Mouse (Mus musculus) thymus, adult 2 months (tissue): Measurements from ENCODE around the gene Pigl. TPM values are rescaled to one million over a fixed set of nuclear protein-coding genes. Genes with fewer than 3 reads are reported as not detected.
A peak's percentile ranks its signal among the peaks of the same experiment; 100 is the strongest.

Experiments used
- DNase-seq: peaks from one replicate; pipeline ENCODE4 v3.0.0; 2021
- H3K27ac ChIP-seq: fragments of 200-500 bp; 2 replicates; pipeline ENCODE4 v1.5.1; 2012; ENCODE audit warnings: low read length, control low read depth; ENCODE audit not compliant: control insufficient read depth, insufficient read depth
- H3K27me3 ChIP-seq: fragments of 200-500 bp; 2 replicates; pipeline ENCODE4 v1.6.1; 2012; ENCODE audit warnings: mild to moderate bottlenecking, low read length, moderate library complexity, mixed read lengths; ENCODE audit not compliant: control insufficient read depth, insufficient read depth
- H3K36me3 ChIP-seq: fragments of 200-500 bp; 2 replicates; pipeline ENCODE4 v1.6.1; 2012; ENCODE audit warnings: mild to moderate bottlenecking, low read length, moderate library complexity; ENCODE audit not compliant: control insufficient read depth, insufficient read depth
- H3K4me1 ChIP-seq: fragments of 200-500 bp; replicated peaks from 2 replicates; pipeline ENCODE4 v1.6.1; 2012; ENCODE audit warnings: low read length; ENCODE audit not compliant: control insufficient read depth, insufficient read depth
- H3K4me3 ChIP-seq: fragments of 200-500 bp; 2 replicates; pipeline ENCODE4 v1.5.1; 2012; ENCODE audit warnings: mild to moderate bottlenecking, low read length, control low read depth, moderate library complexity; ENCODE audit not compliant: control insufficient read depth, insufficient read depth
- CTCF ChIP-seq: fragments of 200-500 bp; IDR thresholded peaks from 2 replicates; pipeline ENCODE4 v1.5.1; 2012; ENCODE audit warnings: mild to moderate bottlenecking, control low read depth, low read length, moderate library complexity, borderline replicate concordance; ENCODE audit not compliant: control insufficient read depth, poor library complexity, insufficient read depth; ENCODE audit errors: extremely low read depth
- POLR2A ChIP-seq: fragments of 200-500 bp; IDR thresholded peaks from 2 replicates; pipeline ENCODE4 v1.6.1; 2012; ENCODE audit warnings: mild to moderate bottlenecking, low read length, control low read depth, moderate library complexity; ENCODE audit not compliant: control insufficient read depth, poor library complexity, insufficient read depth; ENCODE audit errors: extremely low read depth
- WGBS: fragments of 180-500 bp; shearing (Covaris S2); methylation state at CpG from one replicate; pipeline ENCODE4 v1.1.7; 2018; 5-methylcytosine and 5-hydroxymethylcytosine counted together
- polyA plus RNA-seq: library from polyadenylated mRNA; depleted of rRNA; stranded (reverse); fragments of >200 nt; gene quantifications from 2 replicates; pipeline ENCODE4 v1.2.3, GENCODE M21; 2012

The Pigl gene
- polyA plus RNA-seq, 1 experiment, result 8.4 TPM

GRCm38 (mm10) chr11:62537089-62537488, 78.8 kb downstream of the Pigl start:
- 96% methylated on average over 8 of the region's 8 CpGs for WGBS
- TF ChIP-seq CTCF (no peak), POLR2A (no peak)

GRCm38 (mm10) chr11:62537590-62537989, 79.3 kb downstream of the Pigl start:
- DNase-seq, result no peak
- TF ChIP-seq POLR2A, result no peak
- TF ChIP-seq CTCF, result no peak
- Histone ChIP-seq H3K27ac (no peak overlapping the region), H3K4me1 (peaks cover 10% of the 10 kb centered on the region), H3K27me3 (peaks cover 13% of the 10 kb centered on the region; the same call in 1 of the 2 replicates), H3K36me3 (no peaks in the 10 kb centered on the region), H3K4me3 (no peak overlapping the region)
- 76% methylated on average over 7 of the region's 7 CpGs for WGBS

More at GRCm38 (mm10) chr11:62537089-62537488, 78.8 kb downstream of the Pigl start:
- Histone ChIP-seq H3K27ac (no peak overlapping the region), H3K4me3 (no peak overlapping the region), H3K27me3 (peaks cover 13% of the 10 kb centered on the region; the same call in 1 of the 2 replicates), H3K4me1 (peaks cover 10% of the 10 kb centered on the region), H3K36me3 (no peaks in the 10 kb centered on the region)
- no peak for DNase-seq

DNA sequence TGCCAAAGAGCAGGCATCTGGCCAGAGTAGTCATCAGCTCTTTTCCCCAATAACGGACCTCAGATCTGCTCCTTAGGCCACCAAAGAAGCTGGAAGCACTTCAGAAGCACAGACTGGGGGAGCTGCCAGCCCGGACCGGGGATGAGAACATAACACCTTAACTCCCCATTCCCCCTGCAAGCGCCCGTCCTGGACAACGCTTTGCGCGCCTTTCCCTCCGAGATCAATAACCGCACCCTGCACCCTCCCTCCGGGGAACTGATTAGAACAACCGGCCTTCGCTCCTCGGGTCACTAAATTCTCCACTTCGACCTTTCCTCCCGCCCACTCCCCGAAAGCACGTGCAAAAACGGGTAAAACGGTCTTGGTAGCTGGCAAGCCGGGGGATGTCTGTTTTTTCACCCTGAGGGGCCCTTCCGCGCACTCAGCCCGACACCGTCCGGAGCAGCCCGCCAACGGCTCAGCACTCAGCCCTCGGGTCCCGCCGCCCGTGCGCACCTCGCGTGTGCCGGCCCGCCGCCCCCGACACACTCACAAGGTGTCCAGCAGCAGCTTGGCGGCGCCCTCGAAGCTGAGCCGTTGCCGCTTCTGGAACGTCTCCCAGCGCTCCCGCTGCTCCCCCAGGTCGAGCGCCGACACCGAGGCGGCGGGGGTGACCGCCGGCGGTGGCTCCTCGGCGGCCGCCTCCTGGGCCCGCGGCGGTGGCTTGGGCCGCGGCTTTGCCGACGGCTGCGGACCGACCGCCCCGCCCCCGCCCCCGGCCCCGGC, 80.2 kb downstream of the Pigl start:
- Histone ChIP-seq H3K27me3 (peaks cover 13% of the 10 kb centered on the region; the same call in 1 of the 2 replicates), H3K27ac (no peak overlapping the region), H3K4me1 (peaks cover 10% of the 10 kb centered on the region), H3K36me3 (no peaks in the 10 kb centered on the region), H3K4me3 (peak overlapping the region; percentile 87)
- peak; percentile 39 for DNase-seq
- 1% methylated on average over 70 of the region's 73 CpGs for WGBS
- no peak for TF ChIP-seq POLR2A
- no peak for TF ChIP-seq CTCF

DNA sequence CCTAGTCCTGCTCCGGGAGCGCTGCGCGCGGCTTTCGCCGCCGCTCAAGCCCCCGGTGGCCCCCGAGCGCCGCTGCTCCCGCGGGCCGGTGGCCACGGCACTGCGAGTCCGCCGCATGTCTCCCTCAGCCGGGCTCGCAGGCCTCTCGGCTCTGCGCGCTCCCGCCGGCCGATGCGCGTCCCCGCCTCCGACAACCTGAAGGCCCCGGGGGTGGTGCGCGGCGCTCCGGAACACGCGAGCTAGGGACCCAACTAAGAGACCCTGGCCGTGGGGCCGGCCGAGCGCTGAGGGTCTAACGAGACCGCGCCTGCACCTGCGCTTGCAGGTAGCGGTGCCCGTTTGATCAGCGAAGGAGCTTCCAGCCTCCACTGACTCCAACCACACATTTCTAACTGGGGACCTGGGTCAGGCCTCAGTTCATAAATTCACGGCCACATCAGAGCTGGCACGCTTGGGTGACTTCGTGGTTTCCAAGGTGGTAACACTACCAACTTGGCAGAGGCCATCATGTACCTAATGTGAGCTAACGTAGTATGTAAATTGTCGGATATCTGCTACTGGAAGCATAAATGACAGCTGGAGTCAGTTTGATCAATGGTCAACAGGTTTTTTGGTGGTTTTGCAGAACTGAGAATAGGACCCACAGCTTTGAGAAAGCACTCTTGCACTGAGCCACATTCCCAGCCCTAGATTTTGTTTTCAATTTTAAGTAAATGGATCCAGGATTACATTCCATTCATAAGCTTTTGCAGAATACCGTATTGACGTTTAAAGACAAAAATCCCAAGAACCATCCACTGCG, 81.0 kb downstream of the Pigl start, which contains the start of gene Cenpv:
TSS of gene Cenpv (minus strand) at position 173 of the 802 bp plus-strand sequence.
- no peaks in the 10 kb centered on the region for H3K36me3 ChIP-seq
- TF ChIP-seq POLR2A (no peak), CTCF (no peak)
- H3K27me3 ChIP-seq, result peaks cover 13% of the 10 kb centered on the region; the same call in 1 of the 2 replicates
- peak within 1 kb of the TSS; percentile 87 for H3K4me3 ChIP-seq
- H3K4me1 ChIP-seq, result peaks cover 10% of the 10 kb centered on the region
- 8% methylated on average over 56 of the region's 57 CpGs for WGBS
- peak; percentile 76 for DNase-seq
- H3K27ac ChIP-seq, result no peak within 1 kb of the TSS

- Histone ChIP-seq H3K36me3 (no peaks in the 10 kb centered on the region), H3K4me1 (peaks cover 13% of the 10 kb centered on the region), H3K27me3 (peaks cover 13% of the 10 kb centered on the region; the same call in 1 of the 2 replicates), H3K27ac (no peak overlapping the region), H3K4me3 (no peak overlapping the region)
- TF ChIP-seq POLR2A (no peak), CTCF (no peak)
- no peak for DNase-seq
- 93% methylated on average over 7 of the region's 7 CpGs for WGBS
These were observed 81.9 kb downstream of the Pigl start for GRCm38 (mm10) chr11:62540167-62540566.

- no peak overlapping the region for H3K27ac ChIP-seq
- peaks cover 13% of the 10 kb centered on the region; the same call in 1 of the 2 replicates for H3K27me3 ChIP-seq
- peaks cover 13% of the 10 kb centered on the region for H3K4me1 ChIP-seq
- H3K4me3 ChIP-seq, result no peak overlapping the region
- TF ChIP-seq POLR2A, result no peak
- H3K36me3 ChIP-seq, result no peaks in the 10 kb centered on the region
- WGBS, result 91% methylated on average over 2 of the region's 2 CpGs
- DNase-seq, result no peak
These were observed 82.7 kb downstream of the Pigl start for GRCm38 (mm10) chr11:62540969-62541368.
